Mouse (Mus musculus) lung, adult 2 months (tissue): ENCODE data around the gene Oma1. TPM values are rescaled to one million over a fixed set of nuclear protein-coding genes. Genes with fewer than 3 reads are reported as not detected.

Experiments
- DNase-seq: peaks from one replicate; pipeline ENCODE4 v3.0.0; 2022
- H3K4me1 ChIP-seq: fragments of 200-500 bp; 2 replicates; pipeline ENCODE4 v1.6.1; 2011; ENCODE audit warnings: low read length; ENCODE audit not compliant: control insufficient read depth, insufficient read depth
- H3K4me3 ChIP-seq: fragments of 200-500 bp; replicated peaks from 2 replicates; pipeline ENCODE3; 2011; ENCODE audit warnings: low read depth, mild to moderate bottlenecking, control low read depth, low read length; ENCODE audit errors: extremely low read depth
- CTCF ChIP-seq: fragments of 200-500 bp; IDR thresholded peaks from 2 replicates; pipeline ENCODE4 v1.5.1; 2011; ENCODE audit warnings: mild to moderate bottlenecking, low read length, control low read depth; ENCODE audit not compliant: insufficient read depth
- POLR2A ChIP-seq: fragments of 200-500 bp; IDR thresholded peaks from 2 replicates; pipeline ENCODE4 v1.6.1; 2011; ENCODE audit warnings: low read depth, mild to moderate bottlenecking, control low read depth, low read length, borderline replicate concordance; ENCODE audit errors: extremely low read depth
- WGBS: fragments of 180-500 bp; shearing (Covaris S2); methylation state at CpG from one replicate; pipeline ENCODE4 v1.1.7; 2018; 5-methylcytosine and 5-hydroxymethylcytosine counted together
- polyA plus RNA-seq: library from polyadenylated mRNA; depleted of rRNA; stranded (reverse); fragments of >200 nt; gene quantifications from 2 replicates; pipeline ENCODE4 v1.2.3, GENCODE M21; 2012

Gene Oma1
- polyA plus RNA-seq, 1 experiment: 12.2 TPM

- Histone ChIP-seq H3K4me1 (no peaks in the 10 kb centered on the region), H3K4me3 (no peak overlapping the region)
- 65% methylated on average over 5 of the region's 5 CpGs for WGBS
- no peak for TF ChIP-seq CTCF
- TF ChIP-seq POLR2A: no peak
- no peak for DNase-seq
These were observed 33.2 kb downstream of the Oma1 start for GRCm38 (mm10) chr4:103346849-103347248.

GRCm38 (mm10) chr4:103349219-103349618 is 35.6 kb downstream of the Oma1 start:
- 94% methylated on average over 4 of the region's 4 CpGs for WGBS
- TF ChIP-seq POLR2A (no peak), CTCF (0 out of 2 replicates have a peak, but pooled peaks have one; percentile 24)

GRCm38 (mm10) chr4:103352926-103353325 is 39.3 kb downstream of the Oma1 start:
- H3K4me1 ChIP-seq: no peaks in the 10 kb centered on the region
- WGBS: 34% methylated on average over 5 of the region's 5 CpGs
- TF ChIP-seq POLR2A: no peak
- DNase-seq: no peak
- H3K4me3 ChIP-seq: no peak overlapping the region

More at GRCm38 (mm10) chr4:103349219-103349618, 35.6 kb downstream of the Oma1 start:
- DNase-seq: no peak
- Histone ChIP-seq H3K4me3 (no peak overlapping the region), H3K4me1 (no peaks in the 10 kb centered on the region)

- Histone ChIP-seq H3K4me3 (no peak overlapping the region), H3K4me1 (no peaks in the 10 kb centered on the region)
- no peak for DNase-seq
- 84% methylated on average over 3 of the region's 3 CpGs for WGBS
- no peak for TF ChIP-seq CTCF
- no peak for TF ChIP-seq POLR2A
These were observed 43.8 kb downstream of the Oma1 start for GRCm38 (mm10) chr4:103357457-103357856.

GRCm38 (mm10) chr4:103358941-103359448 is 45.4 kb downstream of the Oma1 start:
- Histone ChIP-seq H3K4me3 (no peak overlapping the region), H3K4me1 (no peaks in the 10 kb centered on the region)
- TF ChIP-seq POLR2A (no peak), CTCF (no peak)
- no peak for DNase-seq
- 68% methylated on average over 9 of the region's 9 CpGs for WGBS

- WGBS: 80% methylated on average over 5 of the region's 5 CpGs
- H3K4me1 ChIP-seq: no peaks in the 10 kb centered on the region
- TF ChIP-seq CTCF: no peak
- no peak for TF ChIP-seq POLR2A
- DNase-seq: no peak
- no peak overlapping the region for H3K4me3 ChIP-seq
These were observed 68.6 kb downstream of the Oma1 start for GRCm38 (mm10) chr4:103382171-103382570.

GRCm38 (mm10) chr4:103385031-103385430 is 71.4 kb downstream of the Oma1 start:
- Histone ChIP-seq H3K4me3 (no peak overlapping the region), H3K4me1 (no peaks in the 10 kb centered on the region)
- DNase-seq: no peak
- TF ChIP-seq POLR2A: no peak
- no peak for TF ChIP-seq CTCF
- WGBS: 65% methylated on average over 4 of the region's 4 CpGs

- TF ChIP-seq POLR2A: no peak
- WGBS: 35% methylated on average over 4 of the region's 4 CpGs
- no peak for DNase-seq
These were observed 72.5 kb downstream of the Oma1 start for GRCm38 (mm10) chr4:103385835-103386787.

GRCm38 (mm10) chr4:103387292-103387691 is 73.7 kb downstream of the Oma1 start:
- no peak for TF ChIP-seq POLR2A
- no peak for TF ChIP-seq CTCF
- Histone ChIP-seq H3K4me3 (no peak overlapping the region), H3K4me1 (no peaks in the 10 kb centered on the region)
- no peak for DNase-seq
- 81% methylated on average over 3 of the region's 3 CpGs for WGBS

More at GRCm38 (mm10) chr4:103385835-103386787, 72.5 kb downstream of the Oma1 start:
- Histone ChIP-seq H3K4me3 (no peak overlapping the region), H3K4me1 (no peaks in the 10 kb centered on the region)

GRCm38 (mm10) chr4:103388530-103389178 is 75.0 kb downstream of the Oma1 start:
- DNase-seq: no peak
- H3K4me3 ChIP-seq: no peak overlapping the region
- no peaks in the 10 kb centered on the region for H3K4me1 ChIP-seq
- TF ChIP-seq CTCF: no peak
- TF ChIP-seq POLR2A: no peak
- WGBS: 46% methylated on average over 8 of the region's 8 CpGs
